Mouse (Mus musculus) erythroblast, embryonic 14.5 days (primary cell): ENCODE results near the gene Dnah3.

Experiments used
- GATA1 ChIP-seq: IDR thresholded peaks from 2 replicates; pipeline ENCODE4 v1.6.1; 2012; ENCODE audit warnings: low read length, inconsistent platforms, mixed read lengths
- TAL1 ChIP-seq: IDR thresholded peaks from 3 replicates; pipeline ENCODE4 v1.6.1; 2012; ENCODE audit warnings: low read length, inconsistent platforms, mixed read lengths

- no peak for TF ChIP-seq GATA1
- TF ChIP-seq TAL1 = no peak
Measured at GRCm38 (mm10) chr7:120098403-120098802, 3.3 kb upstream of the Dnah3 start.
